Mouse (Mus musculus) embryonic facial prominence, embryonic 11.5 days (tissue): ENCODE data around the gene Rps6ka4. TPM values are rescaled to one million over a fixed set of nuclear protein-coding genes. Genes with fewer than 3 reads are reported as not detected.

Experiments used
- ATAC-seq: fragments of 200-750 bp; cut with Nextera tagmentation; replicated peaks from 2 replicates; pipeline ENCODE4 v1.8.0; 2017; ENCODE audit warnings: low read depth; ENCODE audit not compliant: insufficient number of reproducible peaks, low FRiP score, low TSS enrichment
- DNase-seq: peaks from one replicate; pipeline ENCODE4 v3.0.0-alpha.2; 2015; ENCODE audit warnings: low spot score
- H3K27ac ChIP-seq: fragments of 300-500 bp; sonication (generic); replicated peaks from 2 replicates; pipeline ENCODE4 v1.5.1; 2014; ENCODE audit warnings: mild to moderate bottlenecking, low read depth, low read length, control low read depth
- H3K27me3 ChIP-seq: fragments of 300-500 bp; sonication (generic); 2 replicates; pipeline ENCODE4 v1.6.1; 2014; ENCODE audit warnings: mild to moderate bottlenecking, low read length, moderate library complexity, mixed read lengths; ENCODE audit not compliant: control insufficient read depth, insufficient read depth
- H3K36me3 ChIP-seq: fragments of 300-500 bp; sonication (generic); replicated peaks from 2 replicates; pipeline ENCODE4 v1.6.1; 2014; ENCODE audit warnings: low read depth, mild to moderate bottlenecking, low read length, moderate library complexity, mixed read lengths; ENCODE audit not compliant: control insufficient read depth, insufficient read depth
- H3K4me1 ChIP-seq: fragments of 300-500 bp; sonication (generic); 2 replicates; pipeline ENCODE4 v1.6.1; 2014; ENCODE audit warnings: low read length, mixed read lengths; ENCODE audit not compliant: control insufficient read depth, insufficient read depth
- H3K4me2 ChIP-seq: fragments of 300-500 bp; sonication (generic); 2 replicates; pipeline ENCODE4 v1.6.1; 2014; ENCODE audit warnings: low read depth, mild to moderate bottlenecking, control low read depth, low read length, moderate library complexity
- H3K4me3 ChIP-seq: fragments of 300-500 bp; sonication (generic); 2 replicates; pipeline ENCODE4 v1.5.1; 2014; ENCODE audit warnings: low read depth, low read length, control low read depth
- H3K9ac ChIP-seq: fragments of 300-500 bp; sonication (generic); replicated peaks from 2 replicates; pipeline ENCODE4 v1.6.1; 2014; ENCODE audit warnings: mild to moderate bottlenecking, control low read depth, low read length
- H3K9me3 ChIP-seq: fragments of 300-500 bp; sonication (generic); replicated peaks from 2 replicates; pipeline ENCODE4 v1.6.1; 2016; ENCODE audit warnings: mild to moderate bottlenecking, low read length, inconsistent platforms, mixed read lengths; ENCODE audit not compliant: control insufficient read depth
- WGBS: fragments of 180-500 bp; shearing (Covaris S2); extraction: QIAGEN DNeasy Blood & Tissue Kit; methylation state at CpG from one replicate; pipeline ENCODE4 v1.1.7; 2014; 5-methylcytosine and 5-hydroxymethylcytosine counted together
- microRNA-seq: library from miRNA; unstranded; fragments of <30 nt; microRNA quantifications from one replicate; pipeline ENCODE4, GENCODE M21; 2016; ENCODE audit warnings: borderline number of aligned reads
- polyA plus RNA-seq: library from polyadenylated mRNA; unstranded; fragments of >200 nt; fragmentation: Nextera tagmentation; extraction: Ambion mirVana; gene quantifications from 2 replicates; pipeline ENCODE4 v1.2.1, GENCODE M21; 2014

The Rps6ka4 gene
- polyA plus RNA-seq, 1 experiment from 2014 or later, result 5.9 TPM

DNA sequence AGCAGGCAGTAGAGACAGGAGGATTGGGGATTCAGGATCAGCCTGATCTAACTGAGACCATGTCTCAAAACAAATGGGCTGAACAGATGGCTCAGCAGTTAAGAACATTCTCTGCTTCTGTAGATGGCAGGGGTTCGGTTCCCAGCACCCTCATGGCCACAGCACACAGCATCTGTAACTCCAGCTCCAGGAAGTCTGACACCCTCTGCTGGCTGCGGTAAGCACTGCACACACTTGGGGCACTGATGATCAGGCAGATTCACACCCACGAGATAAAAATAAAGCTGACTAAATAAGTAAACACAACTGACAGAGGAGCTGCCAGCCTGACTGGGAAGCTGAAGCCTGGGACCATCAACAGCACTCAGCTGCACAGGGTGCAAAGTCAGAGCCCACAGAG is 25.5 kb downstream of the Rps6ka4 start:
- Histone ChIP-seq H3K27me3 (no peaks in the 10 kb centered on the region), H3K9me3 (no peaks in the 10 kb centered on the region), H3K36me3 (no peaks in the 10 kb centered on the region), H3K9ac (no peak overlapping the region), H3K4me1 (no peaks in the 10 kb centered on the region), H3K27ac (no peak overlapping the region), H3K4me2 (no peak overlapping the region), H3K4me3 (no peak overlapping the region)
- WGBS, result 81% methylated on average over 3 of the region's 3 CpGs
- ATAC-seq, result no peak
- no peak for DNase-seq

DNA sequence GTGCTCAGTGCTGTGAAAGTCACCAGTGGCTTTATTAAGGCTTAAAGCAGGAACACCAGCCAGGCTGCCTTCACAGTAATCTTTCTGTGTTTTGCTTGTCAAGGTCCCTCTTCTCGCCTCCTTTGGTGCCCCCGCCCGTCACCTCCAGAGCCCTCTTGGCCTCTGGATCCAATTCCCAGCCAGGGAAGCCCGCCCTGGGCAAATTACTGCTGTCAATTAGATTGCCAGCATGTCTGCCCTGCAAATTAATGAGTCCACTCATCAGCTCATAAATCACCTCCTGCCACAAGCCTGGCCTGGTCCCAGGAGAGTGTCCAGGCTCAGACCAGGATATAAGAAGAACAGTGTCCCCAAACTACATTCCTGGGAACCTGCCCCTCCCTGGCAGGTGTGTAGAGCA is 26.1 kb downstream of the Rps6ka4 start:
- no peaks in the 10 kb centered on the region for H3K36me3 ChIP-seq
- H3K9ac ChIP-seq, result no peak overlapping the region
- no peaks in the 10 kb centered on the region for H3K27me3 ChIP-seq
- no peak for DNase-seq
- H3K4me2 ChIP-seq, result no peak overlapping the region
- H3K27ac ChIP-seq, result no peak overlapping the region
- ATAC-seq, result no peak
- H3K4me1 ChIP-seq, result no peaks in the 10 kb centered on the region
- WGBS, result 31% methylated on average over 4 of the region's 4 CpGs
- H3K9me3 ChIP-seq, result no peaks in the 10 kb centered on the region
- no peak overlapping the region for H3K4me3 ChIP-seq

Small RNA genes within 50 kb of the gene (microRNA-seq; reads per million reads assigned to microRNA genes)
- gene Mir5046, result not detected

Other genes with a start within 250 kb of the Rps6ka4 start
- gene Ccdc88b, start 17.6 kb upstream of the Rps6ka4 start, polyA plus RNA-seq, result 0.39 and 0.88 TPM in 2 replicates
- 159 and 166 TPM in 2 replicates for gene Trmt112, start 69.1 kb upstream of the Rps6ka4 start, polyA plus RNA-seq
- 110 and 128 TPM in 2 replicates for gene Prdx5, start 69.5 kb upstream of the Rps6ka4 start, polyA plus RNA-seq
- gene Esrra, start 81.2 kb upstream of the Rps6ka4 start, polyA plus RNA-seq, result 2.7 and 3.3 TPM in 2 replicates
- gene Catsperz, start 84.7 kb upstream of the Rps6ka4 start, polyA plus RNA-seq, result 1.0 and 1.9 TPM in 2 replicates
- gene Kcnk4, start 93.9 kb upstream of the Rps6ka4 start, polyA plus RNA-seq, result 0.26 and 0.32 TPM in 2 replicates
- 57.4 and 60.7 TPM in 2 replicates for gene Bad, start 101.2 kb upstream of the Rps6ka4 start, polyA plus RNA-seq
- 18.1 and 21.9 TPM in 2 replicates for gene Gpr137, start 101.8 kb upstream of the Rps6ka4 start, polyA plus RNA-seq
- 247 and 268 TPM in 2 replicates for gene Ppp1r14b, start 134.3 kb upstream of the Rps6ka4 start, polyA plus RNA-seq
- 22.6 and 26.8 TPM in 2 replicates for gene Plcb3, start 135.8 kb upstream of the Rps6ka4 start, polyA plus RNA-seq
- gene Fkbp2, start 139.9 kb upstream of the Rps6ka4 start, polyA plus RNA-seq, result 65.1 and 65.2 TPM in 2 replicates
- 26.7 and 30.5 TPM in 2 replicates for gene Vegfb, start 147.0 kb upstream of the Rps6ka4 start, polyA plus RNA-seq
- 16.1 and 18.0 TPM in 2 replicates for gene Dnajc4, start 151.9 kb upstream of the Rps6ka4 start, polyA plus RNA-seq
- gene Nudt22, start 155.5 kb upstream of the Rps6ka4 start, polyA plus RNA-seq, result 19.5 and 19.6 TPM in 2 replicates
- 8.0 and 11.7 TPM in 2 replicates for gene Trpt1, start 155.5 kb upstream of the Rps6ka4 start, polyA plus RNA-seq
- 6.3 and 6.6 TPM in 2 replicates for gene Fermt3, start 178.8 kb upstream of the Rps6ka4 start, polyA plus RNA-seq
- gene Stip1, start 199.3 kb upstream of the Rps6ka4 start, polyA plus RNA-seq, result 400 and 412 TPM in 2 replicates
- 5.0 and 6.9 TPM in 2 replicates for gene Macrod1, start 216.2 kb upstream of the Rps6ka4 start, polyA plus RNA-seq